Mouse (Mus musculus): ENCODE results near the gene Thnsl1.
"Not testable (repeated sequence)": the region's sequence is repeated elsewhere in the genome, so short reads cannot be mapped to it uniquely, and the experiment has no call there.

Thnsl1 gene

GRCm38 (mm10) chr2:21236846-21237245 lies 31.3 kb downstream of the Thnsl1 start:
- no peak for DNase-seq (ENCODE audit: low spot score)

DNA sequence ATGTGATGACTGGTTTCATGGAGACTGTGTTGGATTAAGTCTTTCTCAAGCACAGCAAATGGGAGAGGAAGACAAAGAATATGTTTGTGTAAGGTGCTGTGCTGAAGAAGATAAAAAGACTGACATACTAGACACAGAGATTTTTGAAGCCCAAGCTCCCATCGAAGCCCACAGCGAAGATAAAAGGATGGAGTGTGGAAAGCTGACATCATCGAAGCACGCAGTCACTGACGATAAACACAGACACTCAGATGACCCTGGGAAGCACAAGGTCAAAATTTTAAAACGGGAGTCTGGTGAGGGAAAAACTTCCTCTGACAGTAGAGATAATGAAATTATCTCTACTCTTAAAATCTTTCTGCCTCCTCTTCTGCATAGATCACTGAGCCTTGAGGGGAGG lies 38.6 kb downstream of the Thnsl1 start:
- DNase-seq (ENCODE audit: low spot score): not testable (repeated sequence)

GRCm38 (mm10) chr2:21244986-21245385 lies 39.5 kb downstream of the Thnsl1 start:
- no peak for DNase-seq (ENCODE audit: low spot score)

DNA sequence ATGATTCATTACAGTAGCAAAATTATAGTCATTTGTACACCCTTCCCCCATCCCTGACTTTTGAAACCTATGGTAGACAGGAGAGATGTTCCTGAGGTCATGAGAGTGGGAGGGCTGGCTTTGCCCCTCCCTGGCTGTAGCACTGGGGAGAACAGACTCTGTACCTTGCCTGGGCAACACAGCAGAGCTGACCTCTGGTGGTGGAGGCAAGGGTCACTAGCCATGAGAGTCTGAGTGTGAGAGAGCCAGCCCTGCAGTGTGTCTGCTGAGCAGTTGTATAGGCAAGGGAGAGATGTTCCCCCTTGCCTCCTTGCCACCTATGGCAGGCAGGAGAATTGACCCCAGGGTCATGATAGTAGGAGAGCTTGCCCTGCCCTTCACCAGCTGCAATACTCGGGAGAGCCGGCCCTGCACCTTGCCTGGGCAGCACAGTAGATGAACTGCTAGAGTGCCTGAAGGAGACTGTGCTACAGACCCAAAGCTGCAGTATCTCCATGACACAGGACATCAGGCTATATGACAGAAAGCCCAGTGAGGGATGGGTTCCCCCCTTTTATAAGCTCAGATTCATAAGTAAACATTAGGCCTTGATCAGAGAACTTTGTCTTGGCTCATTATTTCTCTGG lies 40.1 kb downstream of the Thnsl1 start:
- DNase-seq (ENCODE audit: low spot score): no peak

DNA sequence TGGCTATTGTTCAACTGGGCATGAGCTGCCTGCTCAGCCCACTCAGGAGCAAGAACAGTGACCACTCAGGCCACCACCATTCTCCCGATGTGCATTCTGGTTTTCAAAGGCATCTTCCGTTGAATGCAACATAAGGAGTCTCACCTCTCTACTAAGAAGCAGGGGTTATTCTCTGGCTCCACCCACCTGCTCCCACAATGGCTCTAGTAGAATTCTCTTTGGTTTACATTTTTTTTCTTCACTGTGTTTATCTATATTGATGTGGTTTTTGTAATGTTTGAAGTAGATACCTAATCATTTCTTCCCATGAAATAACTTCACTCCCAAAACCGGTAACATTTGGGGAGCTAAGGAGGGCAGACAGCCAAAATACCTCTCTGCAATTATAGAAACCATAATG lies 48.1 kb downstream of the Thnsl1 start:
- DNase-seq (ENCODE audit: low spot score): no peak

DNA sequence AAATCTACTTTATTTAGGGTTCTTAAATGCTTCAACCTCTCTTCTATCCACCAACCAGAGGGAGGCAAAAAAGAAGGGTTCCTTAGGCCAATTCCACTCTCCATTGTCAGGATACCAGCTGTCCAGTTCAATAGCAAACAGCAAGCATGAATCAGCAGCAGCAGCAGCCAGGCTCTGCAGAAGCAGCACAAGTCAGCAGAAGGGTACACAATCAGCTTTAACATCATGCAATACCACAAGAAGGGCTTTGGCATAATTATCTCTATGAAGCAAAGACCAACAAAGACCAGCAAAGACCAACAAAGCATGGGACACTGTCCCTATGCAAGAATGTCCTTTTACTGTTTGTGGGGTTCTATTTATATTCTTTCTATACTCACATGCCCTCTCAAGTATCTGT lies 48.8 kb downstream of the Thnsl1 start:
- DNase-seq (ENCODE audit: low spot score): no peak

DNA sequence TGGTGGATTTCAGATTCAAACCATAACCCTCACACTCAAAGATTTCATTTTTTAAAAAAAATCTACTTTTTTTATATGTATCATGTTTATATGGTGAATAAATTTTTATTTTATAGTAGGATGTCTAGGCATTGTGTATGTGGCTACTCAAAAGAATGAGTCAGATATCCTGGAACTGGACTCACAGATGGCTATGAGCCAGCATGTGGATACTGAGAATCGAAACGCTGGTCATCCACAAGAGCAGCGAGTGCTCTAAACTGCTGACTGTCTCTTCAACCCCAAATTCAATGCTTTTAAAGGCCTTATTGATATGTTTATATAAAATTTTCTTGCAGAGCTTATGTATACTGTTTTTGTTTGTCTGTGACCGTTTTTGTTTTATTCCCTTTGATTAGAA lies 52.8 kb downstream of the Thnsl1 start:
- DNase-seq (ENCODE audit: low spot score): no peak

GRCm38 (mm10) chr2:21259081-21259480 lies 53.6 kb downstream of the Thnsl1 start:
- DNase-seq (ENCODE audit: low spot score): no peak

DNA sequence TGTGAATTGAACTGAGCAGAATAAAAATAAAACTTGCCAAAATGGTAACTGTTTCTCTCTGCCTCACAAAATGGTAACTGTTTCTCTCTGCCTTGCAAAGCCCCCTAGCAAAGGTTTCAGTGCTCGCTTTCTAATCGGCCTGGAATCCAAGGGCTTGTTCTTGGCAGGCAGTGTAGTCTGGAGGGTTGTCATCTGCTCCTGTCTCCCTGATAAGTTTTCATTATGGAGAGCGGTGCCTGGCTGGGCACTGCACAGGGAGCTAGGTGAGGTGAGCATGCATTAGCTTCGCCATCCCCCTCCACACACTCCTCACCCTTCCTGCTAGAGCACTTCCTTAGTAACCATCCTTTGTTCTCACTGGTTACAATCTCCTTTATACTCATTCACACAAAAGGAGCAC lies 54.5 kb downstream of the Thnsl1 start:
- DNase-seq (ENCODE audit: low spot score): no peak

DNA sequence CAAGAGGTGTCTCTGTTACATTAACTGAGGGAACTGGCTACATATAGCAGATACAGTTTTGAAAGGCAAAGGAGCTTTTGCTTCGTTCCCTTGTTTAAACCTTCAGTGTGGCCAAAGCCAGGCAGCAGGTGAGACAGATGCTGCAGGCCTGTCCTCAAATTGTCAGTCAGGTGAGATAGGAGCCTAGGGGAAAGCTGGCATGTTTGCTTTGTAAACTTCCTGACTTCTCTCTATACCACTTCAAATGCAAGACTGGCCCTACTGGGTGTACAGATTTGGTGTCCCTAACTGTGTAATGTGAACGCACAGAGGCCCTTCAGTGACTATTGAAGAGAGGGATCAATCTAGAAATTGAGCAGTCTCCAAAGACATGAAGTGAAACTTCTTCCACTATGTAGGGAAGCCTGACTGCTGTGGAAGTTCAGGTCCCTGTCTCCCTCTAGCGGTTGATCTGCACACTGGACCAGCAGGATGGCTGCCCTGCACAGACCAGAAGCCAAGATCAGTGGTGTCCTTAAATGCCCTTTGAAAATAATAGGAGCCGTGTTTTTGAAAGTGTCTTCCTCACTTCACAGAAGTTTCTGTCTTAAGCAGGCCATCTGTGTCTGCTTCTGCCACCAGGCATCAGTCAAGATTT lies 56.0 kb downstream of the Thnsl1 start:
- DNase-seq (ENCODE audit: low spot score): peak; percentile 87

DNA sequence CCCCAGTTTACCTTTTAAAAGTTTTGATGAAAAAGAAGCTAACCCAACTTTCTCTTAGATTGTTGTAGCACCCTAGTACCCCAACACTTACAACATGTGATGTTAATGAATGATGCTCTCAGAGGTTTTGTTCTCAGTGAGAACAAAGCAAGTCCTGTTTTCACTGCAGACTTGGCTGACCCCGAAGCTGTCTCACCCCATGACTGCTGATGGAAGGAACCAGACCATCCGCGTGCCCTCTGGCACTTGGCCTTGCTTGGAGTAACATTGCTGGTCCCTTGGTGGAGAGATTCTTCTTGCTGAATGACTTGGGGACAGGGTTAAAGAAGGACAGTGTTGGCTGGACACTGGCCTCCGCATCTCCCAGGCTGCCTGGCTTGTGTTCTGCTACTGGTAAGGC lies 58.5 kb downstream of the Thnsl1 start:
- DNase-seq (ENCODE audit: low spot score): no peak

All from embryo, embryonic 10.5 days (tissue).